Mouse (Mus musculus) B cell, adult 62 days (primary cell): ENCODE results near the gene Lpin2. TPM values are rescaled to one million over a fixed set of nuclear protein-coding genes. Genes with fewer than 3 reads are reported as not detected.

Experiments
- total RNA-seq: library from RNA; stranded (reverse); gene quantifications from 4 replicates; pipeline ENCODE4 v1.2.4, GENCODE M21; 2023

The Lpin2 gene
- total RNA-seq, result 87.5 to 104 TPM (median 94.5 TPM) in 4 replicates

DNA sequence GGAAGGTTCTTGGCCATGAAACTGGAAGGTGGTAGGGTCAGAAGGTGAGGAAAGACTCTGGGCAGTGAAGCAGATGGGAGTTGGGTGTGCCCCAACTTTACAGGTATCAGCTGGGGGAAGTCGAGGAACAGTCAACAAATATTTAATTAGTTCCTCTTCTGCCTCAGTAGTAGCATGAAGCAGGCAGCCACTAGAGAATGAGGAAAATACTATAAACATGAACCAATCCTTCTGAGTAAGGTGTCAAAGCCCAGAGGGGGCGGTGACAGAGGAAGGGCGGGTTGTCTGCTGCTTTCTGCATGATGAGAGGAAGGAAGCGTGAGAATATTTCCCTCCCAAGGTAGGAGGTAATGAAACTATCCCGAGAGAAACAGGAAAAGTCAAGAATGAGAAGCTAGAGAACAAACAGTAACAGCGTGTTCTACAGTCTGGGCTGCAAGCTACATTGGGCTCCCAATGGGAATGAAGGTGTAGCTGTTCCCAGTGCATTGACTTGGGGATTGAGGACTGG, at the start of gene Lpin2:
TSS of gene Lpin2 (plus strand) at position 350 of the 511 bp plus-strand sequence.

Other genes starting within 250 kb of the Lpin2 start
- 0.73 to 2.7 TPM (median 1.2 TPM) in 4 replicates for gene Myom1, start 179.9 kb upstream of the Lpin2 start, total RNA-seq
- 245 to 273 TPM (median 260 TPM) in 4 replicates for gene Myl12a, start 179.7 kb upstream of the Lpin2 start, total RNA-seq
- gene Emilin2, start 129.4 kb downstream of the Lpin2 start, total RNA-seq, result 3.6 to 9.1 TPM (median 6.7 TPM) in 4 replicates